Mouse (Mus musculus) left cerebral cortex, adult 8-10 months (tissue): ENCODE measurements around the gene Slc46a1. TPM values are rescaled to one million over a fixed set of nuclear protein-coding genes. Genes with fewer than 3 reads are reported as not detected.

Experiments
- DNase-seq, 2 experiments: peaks; one replicate each; pipeline ENCODE4 v3.0.0; 2022; ENCODE audit warnings: low spot score in 2 of 2
- total RNA-seq, 4 experiments: library from RNA; stranded (reverse); gene quantifications; 2 replicates each; pipeline ENCODE4 v1.2.4; 2022

The Slc46a1 gene
- 10 to 100 TPM in 3 of 4 experiments, 1 to 10 TPM in 1; 8.2 to 15.4 (median 12.2) TPM for total RNA-seq

DNA sequence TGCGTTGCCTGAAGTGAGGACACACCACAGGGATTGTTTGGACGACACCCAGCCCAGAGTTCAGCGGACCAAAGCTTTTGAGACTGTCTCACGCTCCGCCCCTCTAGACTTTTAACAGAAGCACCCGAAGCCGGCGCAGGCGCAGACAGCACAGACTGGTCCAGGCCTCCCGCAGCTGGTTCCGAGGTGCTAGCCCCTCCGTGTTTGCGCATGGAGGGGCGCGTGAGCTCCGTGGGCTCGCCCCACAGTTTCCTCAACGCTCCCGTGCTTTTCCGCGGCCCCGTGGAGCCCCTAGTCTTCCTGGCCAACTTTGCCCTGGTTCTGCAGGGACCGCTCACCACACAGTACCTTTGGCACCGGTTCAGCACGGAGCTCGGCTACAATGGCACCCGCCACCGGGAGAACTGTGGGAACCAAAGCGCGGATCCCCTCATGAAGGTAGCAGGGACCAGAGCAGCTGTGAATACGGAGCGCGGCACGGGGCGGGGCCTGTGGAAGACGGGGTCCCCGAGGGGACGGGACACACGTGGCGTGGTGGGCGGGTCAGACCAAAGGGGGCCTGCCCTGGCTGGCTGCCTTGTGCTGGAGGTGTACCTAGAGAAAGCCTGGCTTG is at the start of gene Slc46a1:
Slc46a1 (plus strand) TSS at position 130 of the 613 bp plus-strand sequence.
- DNase-seq = peak; percentile 53 to 70

DNA sequence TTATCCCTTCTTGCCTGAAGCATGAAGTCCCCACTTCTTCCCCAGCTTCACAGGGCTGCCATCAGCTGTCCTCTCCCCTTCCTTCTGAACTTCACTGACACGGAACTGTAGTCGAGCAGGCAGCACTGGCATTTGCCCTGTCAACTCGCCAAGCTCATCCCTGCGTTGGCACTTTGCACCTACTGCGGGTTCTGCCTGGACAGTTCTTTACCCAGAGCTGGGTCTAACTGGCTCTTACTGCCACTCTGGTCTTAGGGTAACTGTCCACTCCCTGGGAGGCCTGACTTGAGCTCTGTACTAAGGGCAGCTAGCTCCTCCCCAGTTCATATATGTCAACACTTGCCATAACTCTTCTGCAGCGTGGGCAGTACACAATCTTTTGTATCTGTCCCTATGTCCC is 48.6 kb upstream of the Slc46a1 start:
- DNase-seq = no peak

DNA sequence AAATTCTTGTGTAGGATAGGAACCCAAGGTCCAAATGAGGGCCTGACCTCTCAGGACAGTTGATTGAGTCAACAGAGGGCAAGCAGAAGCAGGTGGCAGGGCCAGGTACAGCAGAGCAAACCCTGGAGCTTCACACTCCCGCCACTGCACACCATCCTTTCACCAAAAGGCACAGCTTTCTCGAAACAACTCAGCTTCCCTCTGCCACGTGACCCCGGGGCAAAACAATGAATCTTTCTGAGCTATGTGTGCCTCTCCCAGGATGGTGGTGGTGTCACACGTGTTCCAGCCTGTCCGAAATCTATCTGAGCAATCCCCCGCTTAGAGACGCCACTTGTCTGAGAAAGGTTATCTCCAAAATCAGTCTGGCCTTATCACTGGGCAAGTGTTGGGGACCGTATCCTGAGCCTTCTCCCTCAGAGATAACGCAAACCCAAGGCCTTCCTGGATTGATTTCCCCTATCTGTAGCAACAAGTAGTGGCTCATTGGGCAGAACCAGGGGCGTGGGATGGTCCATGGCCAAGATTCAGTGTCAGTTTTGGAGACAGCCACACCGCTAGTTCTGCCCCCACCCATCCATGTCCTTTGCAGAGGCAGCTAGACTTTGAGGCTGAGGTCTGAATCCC is 45.1 kb upstream of the Slc46a1 start:
- no peak for DNase-seq

DNA sequence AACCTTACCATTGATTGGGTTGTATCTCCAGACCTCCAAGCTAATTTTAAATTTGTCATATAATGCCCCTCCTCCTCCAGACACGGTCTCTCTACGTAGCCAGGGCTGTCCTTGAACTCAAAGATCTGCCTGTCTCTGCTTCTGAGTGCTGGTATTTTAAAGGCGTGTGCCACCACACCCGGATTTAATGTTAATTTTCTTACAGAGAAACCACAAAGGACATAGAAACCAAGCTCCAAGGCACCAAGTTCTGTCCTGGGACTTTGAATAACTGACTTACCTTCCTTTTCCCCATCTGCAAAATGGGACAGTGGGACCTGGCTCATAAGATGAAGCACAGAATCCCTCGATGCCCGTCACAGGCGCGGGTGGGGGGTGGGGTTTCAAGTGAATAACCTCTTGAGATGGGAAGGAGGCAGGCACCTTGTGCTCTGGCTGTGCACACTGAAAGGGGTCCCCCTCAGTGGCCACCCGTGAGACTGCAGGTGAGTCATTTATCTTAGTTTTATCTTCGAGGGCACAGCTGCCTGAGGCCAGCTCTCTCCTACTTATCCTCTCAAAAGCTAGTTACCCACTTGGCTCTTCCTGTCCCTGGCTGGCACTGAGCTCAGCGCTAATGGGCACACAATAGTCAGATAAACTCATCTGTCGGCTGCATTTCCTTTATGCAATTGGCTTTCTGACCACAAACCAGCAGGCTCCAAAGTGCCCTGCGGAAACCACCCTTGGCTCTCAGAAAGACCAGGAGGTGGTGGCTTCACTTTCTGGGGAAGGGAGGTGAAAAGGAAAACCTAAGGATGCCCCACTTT is 44.1 kb upstream of the Slc46a1 start:
- no peak for DNase-seq

DNA sequence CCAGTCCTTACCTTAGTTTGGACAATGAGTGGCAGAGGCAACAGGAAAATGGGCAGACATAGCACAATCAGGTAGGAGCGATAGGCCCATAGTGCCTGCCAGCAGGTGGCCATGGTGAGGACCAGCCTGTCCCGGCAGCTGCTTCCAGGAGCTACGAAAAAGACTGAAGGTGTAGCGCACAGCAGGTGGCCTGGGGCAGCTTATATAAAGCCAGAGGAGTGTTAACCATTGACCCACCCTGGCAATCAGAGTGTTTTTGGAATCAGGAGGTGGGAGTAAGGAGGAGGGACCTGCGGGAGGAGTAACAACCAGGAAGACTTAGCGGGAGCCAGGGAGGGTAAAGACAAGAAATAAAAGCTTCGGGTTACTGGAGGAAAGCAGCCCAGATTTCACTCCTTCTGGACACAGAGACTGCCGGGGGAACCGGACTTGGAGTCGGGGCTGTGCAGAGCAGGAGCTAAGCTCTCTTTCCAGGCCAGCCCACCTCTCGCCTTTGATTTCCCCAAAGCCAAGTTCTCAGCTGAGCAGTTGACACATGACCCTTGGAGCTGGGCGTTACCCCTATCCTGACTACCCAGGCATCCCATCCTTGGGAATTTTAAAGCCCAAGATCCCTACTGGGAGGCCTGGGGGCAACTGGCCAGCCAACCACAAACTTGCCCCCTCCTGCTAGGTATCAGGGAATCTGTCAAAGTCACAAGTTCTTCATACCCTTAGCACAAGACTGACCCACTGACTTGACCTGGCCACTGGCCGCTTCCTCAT is 43.3 kb upstream of the Slc46a1 start, which contains the start of gene Slc13a2:
Slc13a2 (minus strand) TSS at position 163 of the 765 bp plus-strand sequence.
- no peak for DNase-seq

DNA sequence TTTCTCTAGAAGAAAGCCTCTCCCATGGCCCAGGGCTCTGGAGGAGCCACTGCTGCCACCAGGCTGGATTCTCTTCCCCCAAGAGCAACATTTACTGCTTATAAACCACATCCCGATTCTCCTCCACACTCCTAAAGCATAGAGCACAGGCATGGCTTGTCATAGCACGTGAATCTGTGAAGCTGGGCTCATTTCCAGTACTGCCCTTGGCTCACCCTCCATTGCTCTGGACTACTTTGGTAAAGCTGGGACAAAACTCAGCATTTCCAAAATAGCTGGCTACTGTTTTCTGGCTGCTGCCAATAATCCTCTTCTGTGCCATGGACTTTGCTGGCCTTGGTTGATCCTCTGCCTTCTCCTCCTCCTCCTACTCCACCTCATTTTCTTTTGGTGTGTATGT is 41.1 kb upstream of the Slc46a1 start:
- DNase-seq = no peak

DNA sequence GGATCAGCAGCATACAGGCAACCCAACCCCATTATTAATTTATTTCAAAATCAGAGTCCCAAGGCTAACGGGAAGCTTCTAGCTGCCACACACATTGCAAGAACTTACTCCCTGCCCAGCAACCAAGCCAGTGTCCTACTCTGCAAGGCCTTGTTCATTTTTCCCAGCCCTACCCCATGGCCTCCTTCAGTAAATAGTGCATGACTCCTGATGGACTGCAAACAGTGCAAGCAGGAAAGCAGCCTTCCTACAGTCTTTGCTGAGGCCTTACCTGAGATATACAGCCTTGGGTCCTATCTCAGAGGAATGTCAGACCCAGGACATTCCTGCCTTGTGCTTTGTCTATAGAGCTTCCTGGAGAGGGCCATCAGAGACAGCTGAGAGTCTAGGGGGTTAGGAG is 39.9 kb upstream of the Slc46a1 start:
- no peak for DNase-seq

DNA sequence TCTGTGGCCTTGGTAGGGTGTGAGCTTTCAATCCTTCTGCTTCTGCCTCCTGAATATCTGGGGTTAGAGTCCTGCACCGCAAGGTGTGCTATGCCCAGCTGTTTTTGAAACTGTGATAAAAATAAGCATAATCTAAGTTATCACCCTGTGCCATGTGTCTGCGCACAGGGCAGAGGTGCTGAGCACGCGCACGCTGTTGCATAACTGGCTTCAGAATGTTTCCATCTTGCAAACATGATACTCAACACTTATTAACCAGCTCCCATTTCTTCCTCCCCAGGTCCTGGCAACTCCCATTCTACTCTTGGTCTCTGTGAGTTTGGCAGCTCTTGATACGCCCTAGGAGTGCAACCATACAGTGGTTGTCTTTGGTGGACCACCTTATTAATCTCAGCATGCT is 37.8 kb upstream of the Slc46a1 start:
- DNase-seq = no peak

DNA sequence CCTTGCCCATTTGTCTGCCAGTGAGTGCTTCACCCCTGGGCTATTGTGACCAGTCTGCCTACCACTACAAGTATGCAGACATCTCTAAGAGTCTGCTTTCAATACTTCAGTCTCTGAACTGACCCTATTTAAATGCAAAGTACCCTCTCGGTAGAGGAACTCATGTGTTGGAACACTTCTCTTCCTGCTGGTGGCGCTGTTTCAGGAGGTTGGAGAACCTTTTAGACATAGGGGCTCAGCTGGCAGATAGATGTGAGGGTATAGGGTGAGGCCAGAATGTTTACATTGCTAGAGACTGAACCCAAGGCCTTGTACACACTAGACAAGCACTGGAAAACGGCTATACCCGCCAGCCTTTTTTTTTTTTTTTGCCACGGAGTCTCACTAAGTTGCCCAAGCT is 37.2 kb upstream of the Slc46a1 start:
- DNase-seq = no peak

DNA sequence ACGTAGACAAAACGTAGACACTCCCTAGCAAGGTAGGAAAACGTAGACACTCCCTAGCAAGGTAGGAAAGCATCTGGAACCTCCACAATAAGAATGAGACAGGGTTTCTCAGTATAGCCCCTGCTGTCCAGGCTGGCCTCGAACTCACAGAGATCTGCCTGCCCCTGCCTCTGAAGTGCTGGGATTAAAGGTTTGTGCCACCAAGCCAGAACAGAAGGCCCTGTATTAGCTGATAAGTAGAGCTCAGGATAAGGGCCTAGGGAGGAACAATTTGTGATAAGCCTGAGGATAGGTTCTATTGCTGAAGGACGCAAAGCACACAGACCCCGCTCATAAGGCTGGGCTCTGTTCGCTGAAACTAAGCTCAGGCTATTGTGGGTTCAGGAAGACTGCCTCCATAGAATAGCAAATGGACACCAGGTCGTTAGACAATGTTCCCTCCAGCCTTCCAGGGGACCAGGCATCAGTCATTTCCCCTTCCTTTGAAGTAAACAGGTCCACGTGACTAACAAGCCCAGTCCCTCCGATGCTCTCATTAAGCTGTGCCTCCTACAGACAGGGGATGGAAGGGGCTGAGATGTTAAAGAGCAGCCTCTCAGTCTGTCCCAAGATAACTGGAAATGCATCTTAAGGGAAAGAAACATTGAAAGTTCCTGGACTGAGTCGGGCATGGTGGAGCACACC is 35.2 kb upstream of the Slc46a1 start:
- DNase-seq = no peak

DNA sequence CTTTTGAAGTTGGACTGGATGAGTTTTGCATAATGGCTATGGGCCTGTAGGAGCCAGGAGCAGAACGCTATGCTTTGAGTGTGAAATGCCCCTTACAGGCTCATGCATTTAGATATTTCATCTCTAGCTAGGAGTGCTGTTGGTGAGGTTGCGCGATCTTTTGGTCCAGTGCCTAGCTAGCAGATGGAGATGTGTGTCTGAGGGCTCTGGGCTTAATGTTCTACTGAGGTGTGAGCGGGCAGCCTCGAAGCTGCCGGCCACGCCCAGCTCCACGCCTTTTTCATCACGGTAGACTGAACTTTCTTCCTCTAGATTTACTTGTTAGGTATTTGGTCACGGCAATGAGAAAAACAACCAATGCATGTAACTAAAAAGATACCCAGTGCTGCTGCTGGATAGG is 34.3 kb upstream of the Slc46a1 start:
- no peak for DNase-seq

DNA sequence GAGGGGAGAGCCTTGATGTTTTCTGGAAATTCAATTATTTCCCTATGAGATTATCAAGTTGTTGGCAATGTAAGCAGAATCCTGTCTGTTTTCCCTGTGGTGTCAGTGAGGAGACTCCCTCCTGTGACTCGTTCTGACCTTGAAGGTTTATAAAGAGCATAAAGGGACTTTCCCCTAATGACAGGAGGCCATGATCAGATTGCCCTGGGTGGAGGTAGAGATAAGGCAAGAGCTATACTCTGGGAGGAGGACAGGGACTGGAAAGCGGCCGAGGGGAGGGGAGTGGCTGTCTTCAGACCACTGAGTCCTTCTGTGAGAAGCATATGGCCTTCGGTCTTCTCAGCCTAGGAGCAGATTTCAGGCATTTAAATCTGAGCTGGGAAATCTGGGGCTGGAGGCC is 31.4 kb upstream of the Slc46a1 start:
- DNase-seq = no peak

DNA sequence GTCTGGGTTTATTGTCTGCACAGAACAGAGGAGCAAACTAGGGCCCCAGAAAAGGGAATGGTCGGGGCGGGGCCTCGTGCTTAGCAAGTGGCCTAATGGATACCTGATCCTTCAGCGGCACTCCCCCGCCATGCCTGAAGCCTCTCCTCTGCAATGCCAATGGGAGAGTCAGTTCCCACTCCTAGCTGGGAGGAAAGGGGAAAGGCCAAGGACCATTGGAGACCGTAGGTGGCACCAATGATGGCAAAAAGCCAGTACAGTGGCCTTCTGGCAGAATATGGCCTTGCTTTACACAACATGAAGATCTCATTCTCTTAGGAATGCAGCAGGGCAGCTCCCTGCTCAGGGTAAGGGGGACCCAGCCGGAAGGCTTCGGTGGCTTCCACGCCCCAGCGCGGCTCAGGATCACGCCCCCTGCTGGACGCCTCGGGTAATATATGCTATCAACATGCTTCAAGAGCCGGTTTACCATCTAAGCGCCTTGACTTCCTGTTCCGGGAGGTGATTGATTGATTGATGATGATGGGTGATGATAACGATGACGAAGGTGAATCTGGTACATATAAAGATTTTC is 29.6 kb upstream of the Slc46a1 start:
- DNase-seq = no peak

DNA sequence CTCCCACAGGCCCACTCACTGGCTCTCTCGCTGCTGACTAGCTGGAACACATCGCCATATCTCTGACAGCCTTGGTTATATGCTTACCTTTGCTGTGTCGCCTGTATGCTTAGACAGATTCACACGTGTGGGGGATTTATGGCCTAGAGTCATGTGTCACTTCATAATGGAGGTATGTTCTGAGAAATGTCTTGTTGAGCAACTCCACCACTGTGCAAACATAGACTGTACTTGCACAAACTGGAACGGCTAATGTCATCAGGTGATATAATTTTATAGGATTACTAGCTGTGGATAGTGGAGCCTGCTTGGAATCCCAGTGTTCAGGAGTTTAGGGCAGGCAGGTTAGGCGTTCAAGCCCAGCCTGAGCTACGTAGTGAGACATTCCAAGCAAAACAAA is 28.3 kb upstream of the Slc46a1 start:
- DNase-seq = no peak

DNA sequence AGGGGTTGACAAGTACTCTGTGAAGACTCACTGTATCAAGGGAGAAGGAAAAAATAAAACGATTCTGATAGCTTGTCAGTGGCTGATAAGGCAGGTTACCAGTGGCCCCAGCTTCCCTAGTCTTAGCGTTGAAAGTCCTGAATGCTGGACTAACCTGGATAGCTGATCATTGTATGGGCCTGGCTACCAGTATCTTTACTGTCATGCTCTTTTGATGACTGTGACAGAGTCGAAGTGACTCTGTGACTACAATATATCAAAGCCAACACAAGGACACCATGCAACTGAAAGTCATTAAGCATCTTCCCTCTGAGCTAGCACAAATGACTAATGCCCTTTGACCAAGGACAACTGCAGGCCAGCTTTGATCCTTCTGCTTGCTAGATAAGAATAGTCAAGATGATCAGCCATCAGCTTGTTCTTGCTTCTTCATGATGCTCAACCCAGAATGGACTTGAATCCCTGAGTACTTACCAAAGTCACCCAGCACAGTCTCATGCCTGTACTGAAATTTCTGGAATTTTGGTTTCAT is 27.0 kb upstream of the Slc46a1 start:
- DNase-seq = no peak

DNA sequence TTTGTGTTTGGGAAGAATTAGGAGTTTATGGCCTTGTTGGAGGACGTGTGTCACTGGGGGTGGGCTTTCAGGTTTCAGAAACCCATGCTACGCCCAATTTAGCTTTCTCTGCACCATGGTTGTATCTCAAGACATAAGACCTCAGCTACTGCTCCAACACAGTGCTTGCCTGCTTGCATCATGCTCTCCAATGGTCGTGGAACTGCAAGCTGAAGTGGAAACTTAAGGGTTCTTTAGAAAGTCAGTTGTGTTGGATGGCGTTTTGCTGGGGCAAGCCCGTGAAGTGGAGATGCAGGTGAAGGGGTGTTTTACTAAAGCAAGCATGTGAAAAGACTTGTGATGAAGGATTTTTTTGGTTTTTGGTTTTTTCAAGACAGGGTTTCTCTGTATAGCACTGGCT is 22.4 kb upstream of the Slc46a1 start:
- DNase-seq = no peak

DNA sequence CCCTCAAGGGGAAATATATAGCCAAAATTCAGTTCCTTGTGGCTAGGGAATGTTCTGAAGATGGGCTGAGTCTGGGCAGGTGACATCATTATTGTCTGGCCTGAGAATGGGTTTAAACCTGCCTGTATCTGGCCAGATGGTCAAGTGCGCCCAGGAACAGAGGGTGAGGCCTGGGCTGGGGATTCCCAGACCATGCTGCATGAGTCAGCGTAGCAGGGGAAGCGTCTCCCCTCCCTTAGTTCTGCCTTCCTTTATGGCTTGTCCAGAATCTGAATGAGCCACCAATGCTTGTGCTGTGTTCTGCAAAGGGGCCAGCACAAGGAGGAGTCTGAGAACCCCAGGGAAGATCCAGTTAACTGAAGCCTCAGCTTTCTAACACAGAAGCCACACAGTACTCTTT is 18.3 kb upstream of the Slc46a1 start:
- DNase-seq = no peak

DNA sequence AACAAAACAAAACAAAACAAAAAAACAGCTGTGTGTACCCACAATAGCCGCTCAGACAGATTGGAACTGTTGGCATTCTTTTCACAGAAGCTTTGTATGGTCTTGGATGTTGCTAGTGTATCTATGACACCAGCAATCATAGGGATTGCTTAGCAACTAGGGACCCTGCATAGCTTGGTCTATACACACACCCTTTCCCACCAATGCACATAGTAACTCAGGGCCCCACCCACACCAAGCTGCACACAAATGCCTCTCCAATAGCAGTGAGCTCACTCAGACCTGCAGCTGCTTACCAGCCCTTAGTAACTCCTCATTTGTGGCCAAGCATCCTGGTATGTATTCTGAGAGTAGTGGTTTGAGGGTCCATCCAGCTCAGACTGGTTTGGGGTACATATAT is 17.3 kb upstream of the Slc46a1 start:
- no peak for DNase-seq

DNA sequence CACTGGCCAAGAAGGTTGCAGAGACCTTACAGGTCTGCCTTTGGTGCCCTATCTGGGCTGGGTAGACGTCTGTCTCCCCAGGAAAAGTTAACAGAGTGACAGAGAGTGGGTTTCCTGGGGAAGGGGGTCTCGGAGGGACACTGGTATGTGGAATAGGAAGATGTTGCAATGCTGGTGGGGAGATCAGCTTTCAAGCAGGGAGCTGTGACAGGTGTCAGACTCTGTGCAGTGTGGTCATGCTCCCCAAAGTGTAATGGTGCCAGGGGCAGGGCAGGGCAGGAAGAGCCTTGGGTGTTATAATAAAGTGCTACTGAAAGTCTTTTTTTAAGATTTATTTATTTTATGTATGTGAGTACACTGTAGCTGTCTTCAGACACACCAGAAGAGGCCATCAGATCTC is 15.2 kb upstream of the Slc46a1 start:
- no peak for DNase-seq

DNA sequence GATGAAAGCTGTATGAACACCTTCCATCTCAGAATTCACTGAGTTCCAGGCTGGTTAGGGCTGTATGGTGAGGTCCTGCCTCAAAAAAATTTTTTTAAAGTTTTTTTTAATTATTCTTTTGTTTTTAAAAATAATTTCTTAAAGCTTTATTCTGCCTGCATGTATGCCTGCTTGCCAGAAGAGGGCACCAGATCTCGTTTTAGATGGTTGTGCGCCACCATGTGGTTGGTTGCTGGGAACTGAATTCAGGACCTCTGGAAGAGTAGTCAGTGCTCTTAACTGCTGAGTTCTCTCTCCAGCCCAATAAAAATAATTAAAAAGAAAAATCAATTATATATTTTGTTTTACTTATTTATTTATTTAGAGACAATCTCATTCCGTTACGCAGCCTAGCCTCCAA is 11.8 kb upstream of the Slc46a1 start:
- no peak for DNase-seq

DNA sequence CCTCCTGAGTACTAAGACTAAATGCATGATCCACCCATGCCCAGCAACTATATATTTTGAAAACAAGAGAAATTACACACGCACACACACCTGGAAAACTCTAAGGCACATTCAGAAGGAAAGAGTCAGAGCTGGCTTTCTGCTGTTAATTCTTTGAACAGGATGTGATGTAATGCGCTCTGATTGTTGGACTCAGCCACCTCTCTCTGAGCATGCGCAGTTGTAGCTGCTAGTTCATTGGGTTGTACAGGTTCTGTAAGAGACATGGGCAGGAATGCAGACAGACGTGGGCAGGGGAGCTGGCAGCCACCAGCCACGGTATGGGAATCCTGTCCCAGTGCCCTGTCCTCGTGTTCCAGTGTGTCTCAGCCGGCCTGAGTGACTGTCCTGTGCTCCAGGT is 11.2 kb upstream of the Slc46a1 start:
- DNase-seq = no peak
